Mouse (Mus musculus) intestine, postnatal 0 days (tissue): Measurements from ENCODE around the gene Dennd1c. TPM values are rescaled to one million over a fixed set of nuclear protein-coding genes. Genes with fewer than 3 reads are reported as not detected.
A peak's percentile ranks its signal among the peaks of the same experiment; 100 is the strongest.
"Not testable (repeated sequence)": the region's sequence is repeated elsewhere in the genome, so short reads cannot be mapped to it uniquely, and the experiment has no call there.

Experiments
- ATAC-seq: fragments of 200-750 bp; cut with Nextera tagmentation; 2 replicates; pipeline ENCODE4 v1.8.0; 2017; ENCODE audit warnings: mild to moderate bottlenecking, moderate TSS enrichment, moderate library complexity
- H3K27ac ChIP-seq: fragments of 300-500 bp; sonication (generic); 2 replicates; pipeline ENCODE4 v1.5.1; 2014; ENCODE audit warnings: mild to moderate bottlenecking, low read depth, low read length, moderate library complexity
- H3K27me3 ChIP-seq: fragments of 300-500 bp; sonication (generic); replicated peaks from 2 replicates; pipeline ENCODE4 v1.6.1; 2014; ENCODE audit warnings: low read length, mixed read lengths; ENCODE audit not compliant: control insufficient read depth, insufficient read depth
- H3K36me3 ChIP-seq: fragments of 300-500 bp; sonication (generic); 2 replicates; pipeline ENCODE4 v1.6.1; 2014; ENCODE audit warnings: mild to moderate bottlenecking, moderate library complexity; ENCODE audit not compliant: control insufficient read depth, insufficient read depth
- H3K4me1 ChIP-seq: fragments of 300-500 bp; sonication (generic); replicated peaks from 2 replicates; pipeline ENCODE4 v1.6.1; 2014; ENCODE audit warnings: antibody characterized with exemption, low read length, mixed read lengths; ENCODE audit not compliant: control insufficient read depth, insufficient read depth
- H3K4me2 ChIP-seq: fragments of 300-500 bp; sonication (generic); replicated peaks from 2 replicates; pipeline ENCODE4 v1.6.1; 2014; ENCODE audit warnings: low read depth, mild to moderate bottlenecking, moderate library complexity
- H3K4me3 ChIP-seq: fragments of 300-500 bp; sonication (generic); 2 replicates; pipeline ENCODE4 v1.5.1; 2014; ENCODE audit warnings: low read depth, low read length
- H3K9ac ChIP-seq: fragments of 300-500 bp; sonication (generic); 2 replicates; pipeline ENCODE4 v1.6.1; 2014; ENCODE audit warnings: mild to moderate bottlenecking, low read depth, low read length
- H3K9me3 ChIP-seq: fragments of 300-500 bp; sonication (generic); 2 replicates; pipeline ENCODE4 v1.6.1; 2016; ENCODE audit warnings: mixed run types; ENCODE audit not compliant: control insufficient read depth
- CTCF ChIP-seq: sonication (generic); IDR thresholded peaks from 2 replicates; pipeline ENCODE4 v1.5.1; 2016; ENCODE audit warnings: low read depth, mild to moderate bottlenecking, control low read depth, antibody characterized with exemption, moderate library complexity
- WGBS: fragments of 180-500 bp; shearing (Covaris S2); extraction: QIAGEN DNeasy Blood & Tissue Kit; methylation state at CpG from one replicate; pipeline ENCODE4 v1.1.7; 2014; 5-methylcytosine and 5-hydroxymethylcytosine counted together
- polyA plus RNA-seq: library from polyadenylated mRNA; unstranded; fragments of >200 nt; fragmentation: Nextera tagmentation; extraction: Ambion mirVana; gene quantifications from 2 replicates; pipeline ENCODE4 v1.2.1, GENCODE M21; 2015

Dennd1c gene
- polyA plus RNA-seq, 1 experiment from 2014 or later, result 5.2 TPM

DNA sequence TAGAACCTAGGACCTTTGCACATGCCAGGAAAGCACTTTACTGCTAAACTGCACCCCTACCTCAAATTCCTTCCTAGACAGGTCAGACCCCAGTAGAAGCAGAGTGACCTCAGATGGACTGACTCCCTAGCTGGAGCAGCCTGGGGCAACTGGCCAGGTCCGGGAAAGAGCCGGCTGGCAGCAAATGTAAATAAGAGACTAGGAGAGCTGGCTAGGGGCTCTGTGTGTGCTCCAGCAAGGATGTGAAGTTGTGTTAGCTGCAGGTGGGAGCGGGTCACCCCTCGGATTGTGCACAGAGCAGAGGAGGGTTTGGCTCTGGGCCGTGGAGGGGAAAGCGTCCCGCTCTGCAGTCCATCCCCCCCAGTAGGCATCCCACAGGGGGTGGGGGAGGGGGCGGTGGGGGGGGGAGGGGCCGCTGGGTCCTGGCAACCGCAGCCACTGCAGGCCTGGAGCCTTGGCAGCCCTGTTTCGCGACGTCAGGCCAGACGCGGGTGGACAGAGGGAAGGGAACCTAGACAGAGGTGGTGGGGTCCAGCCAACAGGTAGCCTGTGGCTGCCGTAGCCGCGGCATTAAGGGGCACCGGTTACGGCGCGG is 19.3 kb downstream of the Dennd1c start, which contains the start of gene Crb3:
TSS of gene Crb3 (plus strand) at position 215 of the 595 bp plus-strand sequence.
- TF ChIP-seq CTCF, result no peak
- no peak for ATAC-seq
- H3K27me3 ChIP-seq, result peaks cover 8% of the 10 kb centered on the region; the same call in 1 of the 2 replicates
- H3K9me3 ChIP-seq, result no peaks in the 10 kb centered on the region
- H3K36me3 ChIP-seq, result no peaks in the 10 kb centered on the region; the same call in 1 of the 2 replicates
- H3K4me2 ChIP-seq, result peak within 1 kb of the TSS; percentile 98
- H3K27ac ChIP-seq, result 0 out of 2 replicates have a peak within 1 kb of the TSS, but pooled peaks have one; percentile 76
- H3K4me3 ChIP-seq, result peak within 1 kb of the TSS; percentile 68
- H3K9ac ChIP-seq, result peak within 1 kb of the TSS; percentile 69
- H3K4me1 ChIP-seq, result peaks cover 6% of the 10 kb centered on the region; the same call in 1 of the 2 replicates
- under 1% methylated on average over 20 of the region's 22 CpGs for WGBS

DNA sequence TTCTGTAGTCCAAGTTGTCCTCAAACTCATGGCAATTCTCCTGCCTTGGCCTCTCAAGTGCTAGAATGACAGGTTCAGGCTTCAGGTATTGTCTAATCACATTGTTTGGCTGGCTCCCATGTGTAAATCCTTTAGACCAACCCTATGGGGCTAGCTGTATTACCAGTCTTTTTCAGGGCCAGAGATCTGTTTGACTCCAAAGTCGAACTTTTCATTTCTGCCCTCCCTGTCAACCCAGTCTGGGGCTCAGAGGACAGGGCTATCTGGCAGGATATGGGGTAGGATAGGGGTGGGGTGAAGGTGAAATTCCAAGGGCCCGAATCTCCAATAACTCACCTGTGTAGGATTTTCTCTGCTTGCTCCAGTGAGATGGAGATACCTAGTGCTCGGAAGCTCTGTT is 22.1 kb downstream of the Dennd1c start:
- H3K27me3 ChIP-seq, result no peaks in the 10 kb centered on the region
- peaks cover 6% of the 10 kb centered on the region; the same call in 1 of the 2 replicates for H3K4me1 ChIP-seq
- TF ChIP-seq CTCF, result no peak
- no peaks in the 10 kb centered on the region for H3K9me3 ChIP-seq
- H3K27ac ChIP-seq, result no peak overlapping the region
- no peak overlapping the region for H3K4me2 ChIP-seq
- H3K36me3 ChIP-seq, result no peaks in the 10 kb centered on the region; the same call in 1 of the 2 replicates
- WGBS, result 83% methylated on average over 3 of the region's 3 CpGs
- H3K9ac ChIP-seq, result no peak overlapping the region
- no peak for ATAC-seq
- no peak overlapping the region for H3K4me3 ChIP-seq

DNA sequence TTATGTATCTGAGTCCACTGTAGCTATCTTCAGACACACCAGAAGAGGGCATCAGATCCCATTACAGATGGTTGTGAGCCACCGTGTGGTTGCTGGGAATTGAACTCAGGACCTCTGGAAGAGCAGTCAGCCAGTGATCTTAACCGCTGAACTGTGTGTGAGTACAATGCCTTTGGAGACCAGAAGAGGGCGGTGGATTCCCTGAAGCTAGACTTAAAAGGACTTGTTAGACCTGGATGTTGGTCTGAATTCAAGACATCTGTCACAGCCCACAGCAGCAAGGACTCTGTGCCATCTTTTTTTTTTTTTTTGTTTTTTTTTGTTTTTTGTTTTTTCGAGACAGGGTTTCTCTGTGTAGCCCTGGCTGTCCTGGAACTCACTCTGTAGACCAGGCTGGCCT is 26.6 kb downstream of the Dennd1c start:
- not testable (repeated sequence) for H3K36me3 ChIP-seq, H3K4me2 ChIP-seq, H3K27ac ChIP-seq, H3K27me3 ChIP-seq, H3K9ac ChIP-seq, H3K4me3 ChIP-seq, H3K4me1 ChIP-seq, H3K9me3 ChIP-seq, ATAC-seq
- 89% methylated on average over 4 of the region's 4 CpGs for WGBS
- TF ChIP-seq CTCF, result peak; percentile 59

DNA sequence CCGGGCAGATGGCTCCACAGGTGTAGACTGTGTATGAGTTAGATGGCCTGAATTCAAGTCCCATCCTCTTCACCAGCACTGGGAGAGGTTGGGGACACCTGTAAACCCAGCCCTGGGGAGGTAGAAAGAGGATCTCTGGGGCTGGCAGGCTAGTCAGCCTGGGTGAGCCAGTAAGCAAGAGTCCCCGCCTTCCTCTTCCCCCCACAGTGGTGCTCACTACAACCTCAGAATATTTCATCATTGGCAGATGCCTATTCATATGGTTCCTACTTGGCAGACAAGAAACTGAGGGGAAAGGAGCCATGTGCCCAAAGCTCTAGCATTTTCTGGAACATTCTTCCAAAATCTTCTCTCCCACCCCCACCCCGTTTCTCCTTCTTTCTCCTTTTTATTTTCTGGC is 29.5 kb downstream of the Dennd1c start:
- Histone ChIP-seq H3K4me3 (no peak overlapping the region), H3K4me1 (no peaks in the 10 kb centered on the region), H3K27me3 (no peaks in the 10 kb centered on the region), H3K9ac (no peak overlapping the region), H3K4me2 (no peak overlapping the region), H3K27ac (no peak overlapping the region), H3K36me3 (peaks cover 6% of the 10 kb centered on the region; the same call in 1 of the 2 replicates), H3K9me3 (no peaks in the 10 kb centered on the region)
- TF ChIP-seq CTCF, result no peak
- 84% methylated on average over 3 of the region's 3 CpGs for WGBS
- no peak for ATAC-seq

DNA sequence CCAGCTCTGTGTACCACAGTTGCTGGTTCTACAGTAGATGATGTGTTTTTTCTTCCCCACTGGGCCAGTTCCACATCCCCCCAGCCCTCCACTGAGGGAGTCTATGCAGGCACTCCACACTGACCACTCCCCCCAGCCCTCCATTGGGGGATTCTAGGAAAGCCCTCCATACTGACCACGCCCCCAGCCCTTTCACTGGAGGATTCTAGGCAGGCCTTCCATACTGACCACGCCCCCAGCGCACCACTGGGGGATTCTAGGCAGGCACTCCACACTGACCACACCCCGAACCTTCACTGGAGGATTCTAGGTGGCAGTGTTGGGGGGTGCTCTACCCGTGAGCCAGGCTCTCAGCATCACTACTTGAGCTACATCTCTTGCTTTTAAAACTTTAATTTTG is 30.9 kb downstream of the Dennd1c start:
- peaks cover 6% of the 10 kb centered on the region; the same call in 1 of the 2 replicates for H3K36me3 ChIP-seq
- H3K4me2 ChIP-seq, result no peak overlapping the region
- H3K9me3 ChIP-seq, result no peaks in the 10 kb centered on the region
- no peak overlapping the region for H3K27ac ChIP-seq
- no peak for ATAC-seq
- no peaks in the 10 kb centered on the region for H3K27me3 ChIP-seq
- WGBS, result 60% methylated on average over 5 of the region's 5 CpGs
- no peak overlapping the region for H3K9ac ChIP-seq
- no peak for TF ChIP-seq CTCF
- no peaks in the 10 kb centered on the region for H3K4me1 ChIP-seq
- H3K4me3 ChIP-seq, result no peak overlapping the region

DNA sequence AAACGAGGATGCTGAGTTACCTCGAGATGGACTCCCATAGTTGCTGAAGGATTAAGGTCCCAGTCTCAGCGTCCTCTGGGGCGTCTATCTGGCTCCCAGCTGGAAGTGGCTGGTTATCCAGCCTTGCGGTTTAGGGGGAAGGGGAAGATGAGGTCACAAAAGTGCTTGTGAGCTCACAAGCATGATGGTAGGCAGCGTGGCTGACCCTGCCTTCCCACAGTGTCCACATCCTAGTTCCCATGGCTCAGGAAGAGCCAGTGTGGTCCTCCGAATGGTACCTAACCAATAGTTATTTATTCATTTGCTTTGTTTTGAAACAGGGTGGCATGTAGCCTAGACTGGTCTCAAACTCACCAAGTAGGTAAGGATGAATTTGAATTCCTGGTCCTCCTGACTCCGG is 36.8 kb downstream of the Dennd1c start, which contains the start of gene Slc25a41:
TSS of gene Slc25a41 (minus strand) at position 101 of the 400 bp plus-strand sequence.
- Histone ChIP-seq H3K9ac (no peak within 1 kb of the TSS), H3K27me3 (no peaks in the 10 kb centered on the region), H3K4me1 (no peaks in the 10 kb centered on the region), H3K9me3 (no peaks in the 10 kb centered on the region), H3K4me2 (no peak within 1 kb of the TSS), H3K36me3 (peaks cover 6% of the 10 kb centered on the region; the same call in 1 of the 2 replicates), H3K4me3 (no peak within 1 kb of the TSS), H3K27ac (no peak within 1 kb of the TSS)
- no peak for TF ChIP-seq CTCF
- no peak for ATAC-seq
- WGBS, result 69% methylated on average over 8 of the region's 8 CpGs
